Mouse (Mus musculus): ENCODE data around the gene Map4k2. TPM values are rescaled to one million over a fixed set of nuclear protein-coding genes. Genes with fewer than 3 reads are reported as not detected.
A peak's percentile ranks its signal among the peaks of the same experiment; 100 is the strongest.

The Map4k2 gene
- polyA plus RNA-seq, 1 experiment from 2014 or later = 16.0 TPM

GRCm38 (mm10) chr19:6352107-6352505 lies 11.2 kb downstream of the Map4k2 start:
- H3K9ac ChIP-seq = no peak overlapping the region
- no peak for ATAC-seq (ENCODE audit: low FRiP score)
- no peaks in the 10 kb centered on the region for H3K27me3 ChIP-seq
- peaks cover 15% of the 10 kb centered on the region for H3K4me1 ChIP-seq
- H3K9me3 ChIP-seq (replicated peaks) = no peaks in the 10 kb centered on the region
- H3K4me2 ChIP-seq (replicated peaks) = no peak overlapping the region
- H3K27ac ChIP-seq = no peak overlapping the region
- WGBS = 91% methylated on average over 2 of the region's 2 CpGs
- H3K4me3 ChIP-seq = no peak overlapping the region
- peaks cover 41% of the 10 kb centered on the region for H3K36me3 ChIP-seq

GRCm38 (mm10) chr19:6354030-6354429 lies 13.1 kb downstream of the Map4k2 start:
- 90% methylated on average over 7 of the region's 7 CpGs for whole genome bisulfite sequencing
- H3K9ac ChIP-seq = no peak overlapping the region
- H3K4me3 ChIP-seq = no peak overlapping the region
- H3K27me3 ChIP-seq = no peaks in the 10 kb centered on the region
- H3K9me3 ChIP-seq (replicated peaks) = no peaks in the 10 kb centered on the region
- no peak overlapping the region for H3K27ac ChIP-seq
- H3K4me1 ChIP-seq = peaks cover 9% of the 10 kb centered on the region
- ATAC-seq (ENCODE audit: low FRiP score) = no peak
- peaks cover 29% of the 10 kb centered on the region for H3K36me3 ChIP-seq
- H3K4me2 ChIP-seq (replicated peaks) = no peak overlapping the region

- Histone ChIP-seq H3K4me1 (peaks cover 18% of the 10 kb centered on the region), H3K36me3 (peaks cover 15% of the 10 kb centered on the region), H3K4me3 (no peak overlapping the region), H3K9me3 (replicated peaks) (no peaks in the 10 kb centered on the region), H3K9ac (no peak overlapping the region), H3K27ac (no peak overlapping the region), H3K27me3 (no peaks in the 10 kb centered on the region), H3K4me2 (replicated peaks) (no peak overlapping the region)
- WGBS = 83% methylated on average over 3 of the region's 3 CpGs
- no peak for ATAC-seq (ENCODE audit: low FRiP score)
Observed at GRCm38 (mm10) chr19:6361291-6361690, 20.4 kb downstream of the Map4k2 start.

GRCm38 (mm10) chr19:6363091-6363410 lies 22.1 kb downstream of the Map4k2 start:
- no peak for ATAC-seq (ENCODE audit: low FRiP score)
- H3K9ac ChIP-seq = peak overlapping the region; percentile 54
- H3K36me3 ChIP-seq = peaks cover 32% of the 10 kb centered on the region
- H3K4me2 ChIP-seq (replicated peaks) = peak overlapping the region; percentile 56
- no peaks in the 10 kb centered on the region for H3K27me3 ChIP-seq
- peaks cover 22% of the 10 kb centered on the region for H3K4me1 ChIP-seq
- peak overlapping the region; percentile 99 for H3K27ac ChIP-seq
- H3K4me3 ChIP-seq = peak overlapping the region; percentile 98
- 2% methylated on average over 11 of the region's 11 CpGs for WGBS
- H3K9me3 ChIP-seq (replicated peaks) = no peaks in the 10 kb centered on the region

- H3K9me3 ChIP-seq (replicated peaks) = no peaks in the 10 kb centered on the region
- H3K4me1 ChIP-seq = peaks cover 22% of the 10 kb centered on the region
- H3K4me2 ChIP-seq (replicated peaks) = peak within 1 kb of the TSS; percentile 90
- H3K4me3 ChIP-seq = peak within 1 kb of the TSS; percentile 98
- peak within 1 kb of the TSS; percentile 99 for H3K9ac ChIP-seq
- peak; percentile 99 for ATAC-seq (ENCODE audit: low FRiP score)
- peaks cover 37% of the 10 kb centered on the region for H3K36me3 ChIP-seq
- H3K27ac ChIP-seq = peak within 1 kb of the TSS; percentile 99
- 1% methylated on average over 64 of the region's 85 CpGs for WGBS
- no peaks in the 10 kb centered on the region for H3K27me3 ChIP-seq
Observed at GRCm38 (mm10) chr19:6363411-6364240, 22.7 kb downstream of the Map4k2 start, which contains the start of gene Sf1. Gene Sf1, plus strand, starts transcription at chr19:6363690.

- no peak for ATAC-seq (ENCODE audit: low FRiP score)
- H3K27me3 ChIP-seq = no peaks in the 10 kb centered on the region
- peak overlapping the region; percentile 99 for H3K27ac ChIP-seq
- 0% methylated on average over 54 of the region's 55 CpGs for WGBS
- peak overlapping the region; percentile 90 for H3K4me2 ChIP-seq (replicated peaks)
- H3K4me1 ChIP-seq = peaks cover 22% of the 10 kb centered on the region
- H3K4me3 ChIP-seq = peak overlapping the region; percentile 98
- no peaks in the 10 kb centered on the region for H3K9me3 ChIP-seq (replicated peaks)
- peaks cover 43% of the 10 kb centered on the region for H3K36me3 ChIP-seq
- peak overlapping the region; percentile 99 for H3K9ac ChIP-seq
Observed at GRCm38 (mm10) chr19:6364317-6364725, 23.4 kb downstream of the Map4k2 start.

DNA sequence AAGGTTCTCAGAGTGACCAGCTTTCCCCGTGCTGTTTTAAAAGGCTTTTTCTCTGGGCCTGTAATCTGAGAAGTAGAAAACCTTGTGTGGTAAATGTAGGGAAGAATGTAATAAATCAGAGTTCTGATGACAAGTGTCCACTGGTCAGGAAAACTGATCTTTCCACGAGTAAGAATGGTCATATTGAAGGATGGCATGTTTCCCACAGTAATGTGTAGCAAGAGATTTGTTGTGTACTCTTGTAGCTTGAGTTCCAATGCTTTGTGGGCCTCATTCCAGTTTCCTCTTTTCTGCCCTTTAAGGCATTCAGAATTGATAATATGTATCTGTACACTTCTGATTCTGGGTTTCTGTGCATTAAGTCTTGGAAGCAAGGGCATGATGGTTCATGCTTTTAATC lies 23.9 kb downstream of the Map4k2 start:
- H3K9me3 ChIP-seq (replicated peaks) = no peaks in the 10 kb centered on the region
- H3K36me3 ChIP-seq = peaks cover 47% of the 10 kb centered on the region
- no peak for ATAC-seq (ENCODE audit: low FRiP score)
- 6% methylated on average over 2 of the region's 2 CpGs for WGBS
- H3K9ac ChIP-seq = peak overlapping the region; percentile 99
- H3K4me2 ChIP-seq (replicated peaks) = peak overlapping the region; percentile 90
- H3K27me3 ChIP-seq = no peaks in the 10 kb centered on the region
- peaks cover 22% of the 10 kb centered on the region for H3K4me1 ChIP-seq
- no peak overlapping the region for H3K27ac ChIP-seq
- peak overlapping the region; percentile 98 for H3K4me3 ChIP-seq

- Histone ChIP-seq H3K4me2 (replicated peaks) (no peak overlapping the region), H3K4me1 (peaks cover 11% of the 10 kb centered on the region), H3K27me3 (no peaks in the 10 kb centered on the region), H3K9me3 (replicated peaks) (no peaks in the 10 kb centered on the region), H3K9ac (no peak overlapping the region), H3K27ac (no peak overlapping the region), H3K4me3 (no peak overlapping the region), H3K36me3 (peaks cover 93% of the 10 kb centered on the region)
- ATAC-seq (ENCODE audit: low FRiP score) = no peak
- WGBS = 92% methylated on average over 2 of the region's 2 CpGs
Observed at GRCm38 (mm10) chr19:6370175-6370574, 29.2 kb downstream of the Map4k2 start.

DNA sequence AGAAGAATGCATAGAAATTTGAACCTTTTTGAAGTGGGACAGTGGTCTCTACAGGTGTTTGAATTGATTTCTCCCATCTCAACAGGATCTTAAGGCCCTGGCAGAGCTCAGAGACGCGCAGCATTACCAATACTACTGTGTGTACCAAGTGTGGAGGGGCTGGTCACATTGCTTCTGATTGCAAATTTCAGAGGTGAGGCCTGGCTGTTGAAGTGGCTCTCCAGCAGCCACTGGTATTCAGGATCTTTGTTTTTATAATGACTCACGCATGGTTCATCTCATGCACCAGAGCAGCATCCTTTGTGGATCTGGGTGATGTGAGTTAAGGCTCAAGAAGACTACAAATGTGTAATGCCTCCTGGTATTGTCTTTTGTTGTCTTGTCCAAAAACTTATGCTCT lies 31.5 kb downstream of the Map4k2 start:
- H3K27ac ChIP-seq = no peak overlapping the region
- H3K4me2 ChIP-seq (replicated peaks) = no peak overlapping the region
- H3K4me3 ChIP-seq = no peak overlapping the region
- no peaks in the 10 kb centered on the region for H3K27me3 ChIP-seq
- ATAC-seq (ENCODE audit: low FRiP score) = no peak
- H3K9me3 ChIP-seq (replicated peaks) = no peaks in the 10 kb centered on the region
- H3K36me3 ChIP-seq = peaks cover 95% of the 10 kb centered on the region
- no peak overlapping the region for H3K9ac ChIP-seq
- H3K4me1 ChIP-seq = peaks cover 2% of the 10 kb centered on the region; the same call in 1 of the 2 replicates
- 94% methylated on average over 3 of the region's 3 CpGs for WGBS

- H3K9ac ChIP-seq = no peak overlapping the region
- no peak overlapping the region for H3K27ac ChIP-seq
- WGBS = 72% methylated on average over 12 of the region's 12 CpGs
- H3K9me3 ChIP-seq (replicated peaks) = no peaks in the 10 kb centered on the region
- no peak overlapping the region for H3K4me3 ChIP-seq
- ATAC-seq (ENCODE audit: low FRiP score) = peak; percentile 12; the same call in 1 of the 2 replicates
- H3K27me3 ChIP-seq = no peaks in the 10 kb centered on the region
- peaks cover 96% of the 10 kb centered on the region for H3K36me3 ChIP-seq
- no peak overlapping the region for H3K4me2 ChIP-seq (replicated peaks)
- 0 out of 2 replicates have a peak, but pooled peaks cover 6% of the 10 kb centered on the region for H3K4me1 ChIP-seq
Observed at GRCm38 (mm10) chr19:6373539-6374400, 32.8 kb downstream of the Map4k2 start.

- Histone ChIP-seq H3K9me3 (replicated peaks) (no peaks in the 10 kb centered on the region), H3K27ac (no peak overlapping the region), H3K36me3 (peaks cover 96% of the 10 kb centered on the region), H3K4me3 (no peak overlapping the region), H3K9ac (no peak overlapping the region), H3K4me1 (0 out of 2 replicates have a peak, but pooled peaks cover 6% of the 10 kb centered on the region), H3K4me2 (replicated peaks) (no peak overlapping the region), H3K27me3 (no peaks in the 10 kb centered on the region)
- ATAC-seq (ENCODE audit: low FRiP score) = no peak
- WGBS = 98% methylated on average over 10 of the region's 10 CpGs
Observed at GRCm38 (mm10) chr19:6374571-6374970, 33.6 kb downstream of the Map4k2 start.
